Mouse (Mus musculus): ENCODE measurements around the gene Slc22a12. TPM values are rescaled to one million over a fixed set of nuclear protein-coding genes. Genes with fewer than 3 reads are reported as not detected.

Gene Slc22a12
- polyA plus RNA-seq, 1 experiment from 2014 or later, result not detected

DNA sequence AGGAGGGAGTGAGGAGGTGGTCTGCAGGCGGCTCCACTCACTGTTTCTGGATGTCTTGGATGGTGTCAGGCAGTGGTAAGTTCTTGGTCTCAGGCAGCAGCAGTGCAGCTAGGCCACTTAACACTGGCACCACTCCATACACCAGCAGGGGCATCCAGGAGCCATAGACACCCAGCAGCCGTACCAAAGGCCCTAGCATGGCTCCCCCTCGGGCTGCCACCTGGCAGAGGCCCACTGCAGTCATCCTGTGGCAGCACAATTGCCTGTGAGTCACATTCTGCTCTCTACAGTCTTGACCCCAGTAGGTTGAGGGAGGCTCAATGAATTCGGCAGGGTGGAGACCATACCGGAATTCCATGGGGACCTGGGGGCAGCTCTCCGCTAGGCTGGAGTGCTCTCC lies 6.1 kb downstream of the Slc22a12 start:
- Histone ChIP-seq H3K9ac (ENCODE audit: low read length) (no peak overlapping the region), H3K4me2 (ENCODE audit: low read depth, low read length, severe bottlenecking) (no peak overlapping the region), H3K27me3 (ENCODE audit: control insufficient read depth, insufficient read depth, low read length) (peaks cover 2% of the 10 kb centered on the region; the same call in 1 of the 2 replicates), H3K36me3 (ENCODE audit: control insufficient read depth, insufficient read depth, low read length) (no peaks in the 10 kb centered on the region), H3K4me1 (replicated peaks; ENCODE audit: control insufficient read depth, insufficient read depth, low read length) (peaks cover 16% of the 10 kb centered on the region; the same call in 1 of the 2 replicates), H3K4me3 (ENCODE audit: low read depth, low read length) (no peak overlapping the region), H3K27ac (ENCODE audit: low read depth, low read length) (no peak overlapping the region), H3K9me3 (ENCODE audit: control insufficient read depth, low read length) (no peaks in the 10 kb centered on the region)
- ATAC-seq (replicated peaks; ENCODE audit: low FRiP score), result no peak
- no peak for DNase-seq (ENCODE audit: low spot score)
- 68% methylated on average over 6 of the region's 6 CpGs for WGBS

DNA sequence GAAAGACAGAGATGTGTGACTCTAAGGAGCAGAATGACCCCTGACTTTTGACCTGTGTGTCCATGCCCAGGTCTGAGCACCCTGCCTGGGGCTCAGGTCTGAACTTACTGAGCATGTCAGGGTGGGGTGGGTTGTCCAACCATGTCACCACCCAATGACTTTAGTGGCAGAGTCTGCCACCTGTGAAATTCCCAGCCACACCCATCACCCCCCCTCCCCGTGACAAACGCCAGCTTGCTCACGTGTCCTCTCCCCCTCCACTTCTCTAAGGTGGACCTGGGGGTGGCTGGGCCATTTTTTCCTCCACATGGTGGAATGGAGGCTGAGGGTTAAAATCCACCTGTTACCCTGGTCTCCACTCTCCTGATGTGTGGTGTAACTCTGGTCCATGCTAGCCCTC lies 6.6 kb downstream of the Slc22a12 start:
- Histone ChIP-seq H3K27me3 (ENCODE audit: control insufficient read depth, insufficient read depth, low read length) (peaks cover 2% of the 10 kb centered on the region; the same call in 1 of the 2 replicates), H3K36me3 (ENCODE audit: control insufficient read depth, insufficient read depth, low read length) (no peaks in the 10 kb centered on the region), H3K27ac (ENCODE audit: low read depth, low read length) (no peak overlapping the region), H3K4me1 (replicated peaks; ENCODE audit: control insufficient read depth, insufficient read depth, low read length) (peaks cover 19% of the 10 kb centered on the region; the same call in 1 of the 2 replicates), H3K4me2 (ENCODE audit: low read depth, low read length, severe bottlenecking) (no peak overlapping the region), H3K9me3 (ENCODE audit: control insufficient read depth, low read length) (no peaks in the 10 kb centered on the region), H3K9ac (ENCODE audit: low read length) (no peak overlapping the region), H3K4me3 (ENCODE audit: low read depth, low read length) (no peak overlapping the region)
- ATAC-seq (replicated peaks; ENCODE audit: low FRiP score) (no peak), DNase-seq (ENCODE audit: low spot score) (no peak)
- whole genome bisulfite sequencing, result 90% methylated on average over 3 of the region's 3 CpGs

DNA sequence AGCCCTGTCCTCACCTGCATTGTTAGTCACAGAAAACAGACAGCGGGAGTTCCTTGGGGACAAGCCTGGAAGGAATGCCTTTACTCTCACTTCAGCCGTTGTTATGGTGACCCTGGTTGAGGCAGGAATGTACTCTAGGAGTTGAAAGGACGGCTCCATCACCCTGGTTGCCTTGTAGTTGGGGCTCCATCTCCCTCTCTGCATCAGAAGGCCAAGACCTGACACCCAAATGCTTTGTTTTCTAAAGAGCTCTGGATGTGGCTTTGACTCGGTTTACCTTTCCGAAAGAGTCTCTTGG lies 8.8 kb downstream of the Slc22a12 start:
- no peaks in the 10 kb centered on the region for H3K36me3 ChIP-seq (ENCODE audit: control insufficient read depth, insufficient read depth, low read length)
- peaks cover 31% of the 10 kb centered on the region; the same call in 1 of the 2 replicates for H3K4me1 ChIP-seq (replicated peaks; ENCODE audit: control insufficient read depth, insufficient read depth, low read length)
- H3K9ac ChIP-seq (ENCODE audit: low read length), result no peak overlapping the region; the same call in 1 of the 2 replicates
- H3K4me3 ChIP-seq (ENCODE audit: low read depth, low read length), result no peak overlapping the region
- no peak overlapping the region for H3K27ac ChIP-seq (ENCODE audit: low read depth, low read length)
- no peak for DNase-seq (ENCODE audit: low spot score)
- ATAC-seq (replicated peaks; ENCODE audit: low FRiP score), result no peak
- 36% methylated on average over 5 of the region's 5 CpGs for WGBS
- no peak overlapping the region for H3K4me2 ChIP-seq (ENCODE audit: low read depth, low read length, severe bottlenecking)
- H3K27me3 ChIP-seq (ENCODE audit: control insufficient read depth, insufficient read depth, low read length), result peaks cover 2% of the 10 kb centered on the region; the same call in 1 of the 2 replicates
- no peaks in the 10 kb centered on the region for H3K9me3 ChIP-seq (ENCODE audit: control insufficient read depth, low read length)

- H3K4me3 ChIP-seq (ENCODE audit: low read depth, low read length), result no peak overlapping the region
- 76% methylated on average over 11 of the region's 11 CpGs for WGBS
- H3K4me1 ChIP-seq (replicated peaks; ENCODE audit: control insufficient read depth, insufficient read depth, low read length), result peaks cover 32% of the 10 kb centered on the region; the same call in 1 of the 2 replicates
Observed at GRCm38 (mm10) chr19:6533290-6534117, 9.3 kb downstream of the Slc22a12 start.

DNA sequence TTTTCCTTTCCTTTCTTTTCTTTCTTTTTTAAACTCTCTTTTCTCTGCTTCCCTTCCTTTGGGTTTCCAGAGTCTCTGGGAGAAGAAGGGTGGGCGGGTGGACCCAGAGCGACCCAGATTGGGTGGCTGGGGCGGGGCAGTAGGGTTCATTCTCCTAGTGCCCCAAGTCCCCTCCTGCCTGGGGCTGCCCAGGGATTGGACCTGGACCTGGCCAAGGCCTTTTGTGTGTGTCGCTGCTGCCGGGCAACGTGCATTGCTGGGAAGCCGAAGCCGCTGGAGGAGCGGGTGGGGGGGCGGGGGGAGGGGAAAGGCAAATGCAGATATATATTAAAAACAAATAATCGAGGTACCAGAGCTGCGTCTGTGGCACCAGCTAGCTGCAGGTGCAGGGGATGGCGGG lies 10.2 kb downstream of the Slc22a12 start:
- H3K27me3 ChIP-seq (ENCODE audit: control insufficient read depth, insufficient read depth, low read length), result peaks cover 2% of the 10 kb centered on the region; the same call in 1 of the 2 replicates
- peak; percentile 71 for DNase-seq (ENCODE audit: low spot score)

More at GRCm38 (mm10) chr19:6533290-6534117, 9.3 kb downstream of the Slc22a12 start:
- peaks cover 2% of the 10 kb centered on the region; the same call in 1 of the 2 replicates for H3K27me3 ChIP-seq (ENCODE audit: control insufficient read depth, insufficient read depth, low read length)
- no peak for DNase-seq (ENCODE audit: low spot score)
- peak overlapping the region; percentile 80; the same call in 1 of the 2 replicates for H3K9ac ChIP-seq (ENCODE audit: low read length)
- H3K36me3 ChIP-seq (ENCODE audit: control insufficient read depth, insufficient read depth, low read length), result no peaks in the 10 kb centered on the region
- H3K9me3 ChIP-seq (ENCODE audit: control insufficient read depth, low read length), result no peaks in the 10 kb centered on the region
- ATAC-seq (replicated peaks; ENCODE audit: low FRiP score), result no peak
- no peak overlapping the region for H3K27ac ChIP-seq (ENCODE audit: low read depth, low read length)
- H3K4me2 ChIP-seq (ENCODE audit: low read depth, low read length, severe bottlenecking), result no peak overlapping the region

DNA sequence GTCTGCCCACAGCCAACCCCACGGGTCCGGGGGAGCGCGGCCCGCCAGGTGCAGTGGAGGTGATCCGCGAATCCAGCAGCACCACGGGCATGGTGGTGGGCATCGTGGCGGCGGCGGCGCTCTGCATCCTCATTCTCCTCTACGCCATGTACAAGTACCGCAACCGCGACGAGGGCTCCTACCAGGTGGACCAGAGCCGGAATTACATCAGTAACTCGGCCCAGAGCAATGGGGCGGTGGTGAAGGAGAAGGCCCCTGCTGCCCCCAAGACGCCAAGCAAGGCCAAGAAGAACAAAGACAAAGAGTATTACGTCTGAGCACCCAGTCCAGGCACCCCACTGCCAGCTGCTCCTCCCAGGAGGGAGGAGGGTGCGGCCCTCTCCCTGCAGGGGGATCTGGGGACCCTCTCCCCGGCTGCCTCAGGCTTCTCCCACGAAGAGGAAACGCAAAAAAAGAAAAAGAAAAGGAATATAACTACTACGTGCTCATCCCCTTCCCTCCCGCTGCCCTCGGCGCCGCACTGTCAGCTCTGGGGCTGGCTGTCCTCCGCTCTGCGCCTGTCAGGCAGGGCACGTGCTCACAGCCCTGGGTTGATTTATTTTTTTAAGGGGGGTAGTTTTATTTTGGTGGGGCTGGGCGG lies 10.9 kb downstream of the Slc22a12 start:
- peak; percentile 77 for DNase-seq (ENCODE audit: low spot score)
- Histone ChIP-seq H3K36me3 (ENCODE audit: control insufficient read depth, insufficient read depth, low read length) (no peaks in the 10 kb centered on the region), H3K9ac (ENCODE audit: low read length) (peak overlapping the region; percentile 80), H3K27ac (ENCODE audit: low read depth, low read length) (peak overlapping the region; percentile 59), H3K9me3 (ENCODE audit: control insufficient read depth, low read length) (no peaks in the 10 kb centered on the region), H3K4me2 (ENCODE audit: low read depth, low read length, severe bottlenecking) (peak overlapping the region; percentile 94), H3K4me3 (ENCODE audit: low read depth, low read length) (peak overlapping the region; percentile 40), H3K4me1 (replicated peaks; ENCODE audit: control insufficient read depth, insufficient read depth, low read length) (peaks cover 32% of the 10 kb centered on the region; the same call in 1 of the 2 replicates), H3K27me3 (ENCODE audit: control insufficient read depth, insufficient read depth, low read length) (peaks cover 2% of the 10 kb centered on the region; the same call in 1 of the 2 replicates)
- ATAC-seq (replicated peaks; ENCODE audit: low FRiP score), result no peak
- 3% methylated on average over 36 of the region's 36 CpGs for WGBS

More for the DNA sequence above, 10.2 kb downstream of the Slc22a12 start:
- ATAC-seq (replicated peaks; ENCODE audit: low FRiP score), result peak; percentile 40
- Histone ChIP-seq H3K9ac (ENCODE audit: low read length) (peak overlapping the region; percentile 80), H3K27ac (ENCODE audit: low read depth, low read length) (no peak overlapping the region), H3K36me3 (ENCODE audit: control insufficient read depth, insufficient read depth, low read length) (no peaks in the 10 kb centered on the region), H3K4me1 (replicated peaks; ENCODE audit: control insufficient read depth, insufficient read depth, low read length) (peaks cover 32% of the 10 kb centered on the region; the same call in 1 of the 2 replicates), H3K4me2 (ENCODE audit: low read depth, low read length, severe bottlenecking) (peak overlapping the region; percentile 94), H3K4me3 (ENCODE audit: low read depth, low read length) (no peak overlapping the region; the same call in 1 of the 2 replicates), H3K9me3 (ENCODE audit: control insufficient read depth, low read length) (no peaks in the 10 kb centered on the region)
- WGBS, result 3% methylated on average over 12 of the region's 13 CpGs

- WGBS, result under 1% methylated on average over 56 of the region's 56 CpGs
- Histone ChIP-seq H3K9ac (ENCODE audit: low read length) (peak overlapping the region; percentile 80), H3K9me3 (ENCODE audit: control insufficient read depth, low read length) (no peaks in the 10 kb centered on the region), H3K27ac (ENCODE audit: low read depth, low read length) (peak overlapping the region; percentile 59), H3K27me3 (ENCODE audit: control insufficient read depth, insufficient read depth, low read length) (peaks cover 2% of the 10 kb centered on the region; the same call in 1 of the 2 replicates), H3K36me3 (ENCODE audit: control insufficient read depth, insufficient read depth, low read length) (no peaks in the 10 kb centered on the region), H3K4me2 (ENCODE audit: low read depth, low read length, severe bottlenecking) (peak overlapping the region; percentile 94), H3K4me1 (replicated peaks; ENCODE audit: control insufficient read depth, insufficient read depth, low read length) (peaks cover 32% of the 10 kb centered on the region; the same call in 1 of the 2 replicates), H3K4me3 (ENCODE audit: low read depth, low read length) (peak overlapping the region; percentile 40)
- ATAC-seq (replicated peaks; ENCODE audit: low FRiP score) (0 out of 2 replicates have a peak, but pooled peaks have one; percentile 11), DNase-seq (ENCODE audit: low spot score) (peak; percentile 73)
Observed at GRCm38 (mm10) chr19:6531011-6531631, 11.7 kb downstream of the Slc22a12 start.

GRCm38 (mm10) chr19:6530359-6530758 lies 12.5 kb downstream of the Slc22a12 start:
- Histone ChIP-seq H3K36me3 (ENCODE audit: control insufficient read depth, insufficient read depth, low read length) (no peaks in the 10 kb centered on the region), H3K27ac (ENCODE audit: low read depth, low read length) (no peak overlapping the region), H3K4me2 (ENCODE audit: low read depth, low read length, severe bottlenecking) (peak overlapping the region; percentile 1; the same call in 1 of the 2 replicates), H3K9me3 (ENCODE audit: control insufficient read depth, low read length) (no peaks in the 10 kb centered on the region), H3K27me3 (ENCODE audit: control insufficient read depth, insufficient read depth, low read length) (peaks cover 2% of the 10 kb centered on the region; the same call in 1 of the 2 replicates), H3K9ac (ENCODE audit: low read length) (no peak overlapping the region), H3K4me3 (ENCODE audit: low read depth, low read length) (no peak overlapping the region), H3K4me1 (replicated peaks; ENCODE audit: control insufficient read depth, insufficient read depth, low read length) (peaks cover 32% of the 10 kb centered on the region; the same call in 1 of the 2 replicates)
- ATAC-seq (replicated peaks; ENCODE audit: low FRiP score), result no peak
- 21% methylated on average over 13 of the region's 13 CpGs for WGBS
- DNase-seq (ENCODE audit: low spot score), result no peak

All from forebrain, embryonic 11.5 days (tissue).